Mouse (Mus musculus): Measurements from ENCODE around the gene Selenon. TPM values are rescaled to one million over a fixed set of nuclear protein-coding genes. Genes with fewer than 3 reads are reported as not detected.
"Not testable (repeated sequence)": the region's sequence is repeated elsewhere in the genome, so short reads cannot be mapped to it uniquely, and the experiment has no call there.

Gene Selenon
- polyA plus RNA-seq, 1 experiment from 2014 or later = 12.5 TPM

GRCm38 (mm10) chr4:134498983-134499382 is 53.0 kb downstream of the Selenon start:
- not testable (repeated sequence) for H3K36me3 ChIP-seq; ATAC-seq; H3K9ac ChIP-seq; H3K9me3 ChIP-seq (replicated peaks); H3K4me3 ChIP-seq; H3K27ac ChIP-seq; H3K27me3 ChIP-seq (replicated peaks); H3K4me2 ChIP-seq
- peaks cover 73% of the 10 kb centered on the region for H3K4me1 ChIP-seq
- WGBS (ENCODE audit: insufficient replicate concordance) = 48% methylated on average over 6 of the region's 6 CpGs

GRCm38 (mm10) chr4:134497986-134498731 is 53.8 kb downstream of the Selenon start:
- no peak for ATAC-seq
- Histone ChIP-seq H3K27me3 (replicated peaks) (peaks cover 4% of the 10 kb centered on the region; the same call in 1 of the 2 replicates), H3K4me2 (peak overlapping the region; percentile 96), H3K36me3 (no peaks in the 10 kb centered on the region), H3K4me3 (no peak overlapping the region), H3K27ac (no peak overlapping the region), H3K9me3 (replicated peaks) (no peaks in the 10 kb centered on the region), H3K9ac (no peak overlapping the region), H3K4me1 (peaks cover 70% of the 10 kb centered on the region)
- WGBS (ENCODE audit: insufficient replicate concordance) = 58% methylated on average over 12 of the region's 12 CpGs

- peak overlapping the region; percentile 62 for H3K4me3 ChIP-seq
- peaks cover 4% of the 10 kb centered on the region; the same call in 1 of the 2 replicates for H3K27me3 ChIP-seq (replicated peaks)
- peak overlapping the region; percentile 96 for H3K4me2 ChIP-seq
- H3K9me3 ChIP-seq (replicated peaks) = no peaks in the 10 kb centered on the region
- peak; percentile 11 for ATAC-seq
- 6% methylated on average over 6 of the region's 6 CpGs for WGBS (ENCODE audit: insufficient replicate concordance)
- H3K9ac ChIP-seq = peak overlapping the region; percentile 74
- peaks cover 66% of the 10 kb centered on the region for H3K4me1 ChIP-seq
- peak overlapping the region; percentile 79 for H3K27ac ChIP-seq
- no peaks in the 10 kb centered on the region for H3K36me3 ChIP-seq
Observed at GRCm38 (mm10) chr4:134497223-134497622, 54.7 kb downstream of the Selenon start.

GRCm38 (mm10) chr4:134496595-134497210 is 55.3 kb downstream of the Selenon start, which contains the start of gene Paqr7:
Paqr7 (plus strand) TSS chr4:134496697.
- H3K36me3 ChIP-seq = no peaks in the 10 kb centered on the region
- 2% methylated on average over 35 of the region's 35 CpGs for WGBS (ENCODE audit: insufficient replicate concordance)
- peak within 1 kb of the TSS; percentile 96 for H3K4me2 ChIP-seq
- no peaks in the 10 kb centered on the region for H3K9me3 ChIP-seq (replicated peaks)
- peak; percentile 86 for ATAC-seq
- H3K4me3 ChIP-seq = peak within 1 kb of the TSS; percentile 62
- H3K27me3 ChIP-seq (replicated peaks) = peaks cover 4% of the 10 kb centered on the region; the same call in 1 of the 2 replicates
- H3K4me1 ChIP-seq = peaks cover 60% of the 10 kb centered on the region
- H3K9ac ChIP-seq = peak within 1 kb of the TSS; percentile 74
- peak within 1 kb of the TSS; percentile 79 for H3K27ac ChIP-seq

GRCm38 (mm10) chr4:134495546-134495923 is 56.4 kb downstream of the Selenon start:
- peaks cover 4% of the 10 kb centered on the region; the same call in 1 of the 2 replicates for H3K27me3 ChIP-seq (replicated peaks)
- peaks cover 3% of the 10 kb centered on the region; the same call in 1 of the 2 replicates for H3K9me3 ChIP-seq (replicated peaks)
- no peak overlapping the region for H3K9ac ChIP-seq
- H3K36me3 ChIP-seq = no peaks in the 10 kb centered on the region
- 68% methylated on average over 5 of the region's 5 CpGs for WGBS (ENCODE audit: insufficient replicate concordance)
- no peak overlapping the region for H3K4me3 ChIP-seq
- H3K27ac ChIP-seq = peak overlapping the region; percentile 38; the same call in 1 of the 2 replicates
- no peak for ATAC-seq
- H3K4me2 ChIP-seq = no peak overlapping the region
- peaks cover 58% of the 10 kb centered on the region for H3K4me1 ChIP-seq

GRCm38 (mm10) chr4:134494780-134495545 is 57.0 kb downstream of the Selenon start:
- Histone ChIP-seq H3K4me3 (no peak overlapping the region), H3K27ac (peak overlapping the region; percentile 38; the same call in 1 of the 2 replicates), H3K27me3 (replicated peaks) (peaks cover 4% of the 10 kb centered on the region; the same call in 1 of the 2 replicates), H3K4me1 (peaks cover 55% of the 10 kb centered on the region), H3K36me3 (no peaks in the 10 kb centered on the region), H3K9ac (peak overlapping the region; percentile 22; the same call in 1 of the 2 replicates), H3K9me3 (replicated peaks) (peaks cover 4% of the 10 kb centered on the region; the same call in 1 of the 2 replicates), H3K4me2 (0 out of 2 replicates have a peak overlapping the region, but pooled peaks have one; percentile 11)
- 22% methylated on average over 16 of the region's 16 CpGs for WGBS (ENCODE audit: insufficient replicate concordance)
- ATAC-seq = peak; percentile 40

GRCm38 (mm10) chr4:134494161-134494560 is 57.8 kb downstream of the Selenon start:
- 0 out of 2 replicates have a peak overlapping the region, but pooled peaks have one; percentile 11 for H3K4me2 ChIP-seq
- H3K4me3 ChIP-seq; ATAC-seq; H3K27me3 ChIP-seq (replicated peaks); H3K9me3 ChIP-seq (replicated peaks); H3K36me3 ChIP-seq: not testable (repeated sequence)
- H3K4me1 ChIP-seq = peaks cover 60% of the 10 kb centered on the region
- peak overlapping the region; percentile 38; the same call in 1 of the 2 replicates for H3K27ac ChIP-seq
- WGBS (ENCODE audit: insufficient replicate concordance) = 76% methylated on average over 6 of the region's 6 CpGs
- peak overlapping the region; percentile 22; the same call in 1 of the 2 replicates for H3K9ac ChIP-seq

- Histone ChIP-seq H3K9me3 (replicated peaks) (peaks cover 4% of the 10 kb centered on the region; the same call in 1 of the 2 replicates), H3K27ac (no peak overlapping the region), H3K4me3 (no peak overlapping the region), H3K36me3 (no peaks in the 10 kb centered on the region), H3K27me3 (replicated peaks) (peaks cover 8% of the 10 kb centered on the region; the same call in 1 of the 2 replicates), H3K9ac (no peak overlapping the region), H3K4me2 (no peak overlapping the region), H3K4me1 (peaks cover 37% of the 10 kb centered on the region)
- no peak for ATAC-seq
- 59% methylated on average over 6 of the region's 6 CpGs for WGBS (ENCODE audit: insufficient replicate concordance)
Observed at GRCm38 (mm10) chr4:134491716-134492115, 60.2 kb downstream of the Selenon start.

GRCm38 (mm10) chr4:134489986-134490665 is 61.8 kb downstream of the Selenon start:
- no peak overlapping the region for H3K9ac ChIP-seq
- peaks cover 22% of the 10 kb centered on the region for H3K4me1 ChIP-seq
- peaks cover 4% of the 10 kb centered on the region for H3K27me3 ChIP-seq (replicated peaks)
- H3K4me3 ChIP-seq = no peak overlapping the region
- no peak overlapping the region for H3K27ac ChIP-seq
- H3K36me3 ChIP-seq = no peaks in the 10 kb centered on the region
- no peak overlapping the region for H3K4me2 ChIP-seq
- no peak for ATAC-seq
- peaks cover 4% of the 10 kb centered on the region; the same call in 1 of the 2 replicates for H3K9me3 ChIP-seq (replicated peaks)
- 47% methylated on average over 11 of the region's 11 CpGs for WGBS (ENCODE audit: insufficient replicate concordance)

- no peak for ATAC-seq
- H3K9ac ChIP-seq = no peak overlapping the region
- peaks cover 18% of the 10 kb centered on the region for H3K27me3 ChIP-seq (replicated peaks)
- 0 out of 2 replicates have a peak, but pooled peaks cover 6% of the 10 kb centered on the region for H3K4me1 ChIP-seq
- H3K36me3 ChIP-seq = no peaks in the 10 kb centered on the region
- H3K4me2 ChIP-seq = no peak overlapping the region
- no peak overlapping the region for H3K4me3 ChIP-seq
- WGBS (ENCODE audit: insufficient replicate concordance) = 80% methylated on average over 5 of the region's 5 CpGs
- H3K27ac ChIP-seq = no peak overlapping the region
- peaks cover 4% of the 10 kb centered on the region; the same call in 1 of the 2 replicates for H3K9me3 ChIP-seq (replicated peaks)
Observed at GRCm38 (mm10) chr4:134488211-134488610, 63.8 kb downstream of the Selenon start.

All from liver, embryonic 12.5 days (tissue).